Mouse (Mus musculus): Measurements from ENCODE around the gene Sag. TPM values are rescaled to one million over a fixed set of nuclear protein-coding genes. Genes with fewer than 3 reads are reported as not detected.

Gene Sag
- polyA plus RNA-seq (2014; fragmentation: Nextera tagmentation; extraction: Ambion mirVana): 1.2 and 1.5 TPM in 2 replicates

GRCm38 (mm10) chr1:87803576-87803975 is at the start of gene Sag:
Gene Sag, plus strand, starts transcription at chr1:87803680.
- H3K27me3 ChIP-seq (ENCODE audit: control insufficient read depth, insufficient read depth, low read length): no peaks in the 10 kb centered on the region
- H3K36me3 ChIP-seq (ENCODE audit: control insufficient read depth, insufficient read depth, low read length): no peaks in the 10 kb centered on the region
- no peak within 1 kb of the TSS for H3K27ac ChIP-seq (ENCODE audit: low read depth, low read length)
- no peaks in the 10 kb centered on the region for H3K4me1 ChIP-seq (ENCODE audit: control insufficient read depth, insufficient read depth, low read length)
- no peak within 1 kb of the TSS for H3K4me2 ChIP-seq
- ATAC-seq (ENCODE audit: low FRiP score): no peak
- DNase-seq (ENCODE audit: low spot score, missing footprints): no peak
- no peaks in the 10 kb centered on the region for H3K9me3 ChIP-seq (ENCODE audit: control insufficient read depth, low read length)
- no peak within 1 kb of the TSS for H3K9ac ChIP-seq (ENCODE audit: low read length)
- 70% methylated on average over 6 of the region's 6 CpGs for WGBS
- no peak within 1 kb of the TSS for H3K4me3 ChIP-seq (ENCODE audit: low read depth, low read length)

- H3K36me3 ChIP-seq (ENCODE audit: control insufficient read depth, insufficient read depth, low read length): no peaks in the 10 kb centered on the region; the same call in 1 of the 2 replicates
- H3K4me1 ChIP-seq (ENCODE audit: control insufficient read depth, insufficient read depth, low read length): peaks cover 6% of the 10 kb centered on the region
- under 1% methylated on average over 79 of the region's 79 CpGs for WGBS
- peak within 1 kb of the TSS; percentile 97 for H3K4me3 ChIP-seq (ENCODE audit: low read depth, low read length)
- no peaks in the 10 kb centered on the region for H3K27me3 ChIP-seq (ENCODE audit: control insufficient read depth, insufficient read depth, low read length)
- no peaks in the 10 kb centered on the region for H3K9me3 ChIP-seq (ENCODE audit: control insufficient read depth, low read length)
- peak within 1 kb of the TSS; percentile 71 for H3K27ac ChIP-seq (ENCODE audit: low read depth, low read length)
- ATAC-seq (ENCODE audit: low FRiP score): peak; percentile 99
- DNase-seq (ENCODE audit: low spot score, missing footprints): peak; percentile 96
- peak within 1 kb of the TSS; percentile 94 for H3K9ac ChIP-seq (ENCODE audit: low read length)
- peak within 1 kb of the TSS; percentile 61 for H3K4me2 ChIP-seq
Observed at GRCm38 (mm10) chr1:87755641-87756470, 47.6 kb upstream of the Sag start, which contains the start of gene Atg16l1. Gene Atg16l1, plus strand, starts transcription at chr1:87755870.

GRCm38 (mm10) chr1:87763821-87764220 is 39.7 kb upstream of the Sag start:
- Histone ChIP-seq H3K4me3 (ENCODE audit: low read depth, low read length) (no peak overlapping the region), H3K4me2 (no peak overlapping the region), H3K4me1 (ENCODE audit: control insufficient read depth, insufficient read depth, low read length) (no peaks in the 10 kb centered on the region), H3K36me3 (ENCODE audit: control insufficient read depth, insufficient read depth, low read length) (peaks cover 34% of the 10 kb centered on the region; the same call in 1 of the 2 replicates), H3K27ac (ENCODE audit: low read depth, low read length) (no peak overlapping the region), H3K9ac (ENCODE audit: low read length) (no peak overlapping the region), H3K9me3 (ENCODE audit: control insufficient read depth, low read length) (no peaks in the 10 kb centered on the region), H3K27me3 (ENCODE audit: control insufficient read depth, insufficient read depth, low read length) (no peaks in the 10 kb centered on the region)
- no peak for ATAC-seq (ENCODE audit: low FRiP score)
- DNase-seq (ENCODE audit: low spot score, missing footprints): peak; percentile 56
- WGBS: 96% methylated on average over 3 of the region's 3 CpGs

- H3K4me3 ChIP-seq (ENCODE audit: low read depth, low read length): no peak overlapping the region
Observed at GRCm38 (mm10) chr1:87765741-87766140, 37.7 kb upstream of the Sag start.

GRCm38 (mm10) chr1:87766233-87766632 is 37.2 kb upstream of the Sag start:
- Histone ChIP-seq H3K27ac (ENCODE audit: low read depth, low read length) (no peak overlapping the region), H3K27me3 (ENCODE audit: control insufficient read depth, insufficient read depth, low read length) (no peaks in the 10 kb centered on the region), H3K9me3 (ENCODE audit: control insufficient read depth, low read length) (no peaks in the 10 kb centered on the region), H3K36me3 (ENCODE audit: control insufficient read depth, insufficient read depth, low read length) (peaks cover 44% of the 10 kb centered on the region; the same call in 1 of the 2 replicates), H3K4me1 (ENCODE audit: control insufficient read depth, insufficient read depth, low read length) (no peaks in the 10 kb centered on the region), H3K4me3 (ENCODE audit: low read depth, low read length) (no peak overlapping the region), H3K4me2 (no peak overlapping the region), H3K9ac (ENCODE audit: low read length) (no peak overlapping the region)
- ATAC-seq (ENCODE audit: low FRiP score) (no peak), DNase-seq (ENCODE audit: low spot score, missing footprints) (peak; percentile 82)
- WGBS: 85% methylated on average over 3 of the region's 3 CpGs

More at GRCm38 (mm10) chr1:87765741-87766140, 37.7 kb upstream of the Sag start:
- no peaks in the 10 kb centered on the region for H3K27me3 ChIP-seq (ENCODE audit: control insufficient read depth, insufficient read depth, low read length)
- 87% methylated on average over 2 of the region's 2 CpGs for WGBS
- no peaks in the 10 kb centered on the region for H3K4me1 ChIP-seq (ENCODE audit: control insufficient read depth, insufficient read depth, low read length)
- no peak overlapping the region for H3K9ac ChIP-seq (ENCODE audit: low read length)
- no peak overlapping the region for H3K4me2 ChIP-seq
- no peaks in the 10 kb centered on the region for H3K9me3 ChIP-seq (ENCODE audit: control insufficient read depth, low read length)
- DNase-seq (ENCODE audit: low spot score, missing footprints) (no peak), ATAC-seq (ENCODE audit: low FRiP score) (no peak)
- H3K27ac ChIP-seq (ENCODE audit: low read depth, low read length): no peak overlapping the region
- H3K36me3 ChIP-seq (ENCODE audit: control insufficient read depth, insufficient read depth, low read length): peaks cover 41% of the 10 kb centered on the region; the same call in 1 of the 2 replicates

GRCm38 (mm10) chr1:87769263-87769662 is 34.2 kb upstream of the Sag start:
- Histone ChIP-seq H3K9me3 (ENCODE audit: control insufficient read depth, low read length) (no peaks in the 10 kb centered on the region), H3K27ac (ENCODE audit: low read depth, low read length) (no peak overlapping the region), H3K27me3 (ENCODE audit: control insufficient read depth, insufficient read depth, low read length) (no peaks in the 10 kb centered on the region), H3K4me3 (ENCODE audit: low read depth, low read length) (no peak overlapping the region), H3K9ac (ENCODE audit: low read length) (no peak overlapping the region), H3K4me2 (no peak overlapping the region), H3K36me3 (ENCODE audit: control insufficient read depth, insufficient read depth, low read length) (peaks cover 47% of the 10 kb centered on the region), H3K4me1 (ENCODE audit: control insufficient read depth, insufficient read depth, low read length) (no peaks in the 10 kb centered on the region)
- DNase-seq (ENCODE audit: low spot score, missing footprints): no peak
- no peak for ATAC-seq (ENCODE audit: low FRiP score)
- 96% methylated on average over 2 of the region's 2 CpGs for WGBS

GRCm38 (mm10) chr1:87770486-87770885 is 33.0 kb upstream of the Sag start:
- H3K4me3 ChIP-seq (ENCODE audit: low read depth, low read length): no peak overlapping the region
- no peak overlapping the region for H3K27ac ChIP-seq (ENCODE audit: low read depth, low read length)
- 89% methylated on average over 3 of the region's 3 CpGs for WGBS
- no peak for ATAC-seq (ENCODE audit: low FRiP score)
- no peaks in the 10 kb centered on the region for H3K27me3 ChIP-seq (ENCODE audit: control insufficient read depth, insufficient read depth, low read length)
- DNase-seq (ENCODE audit: low spot score, missing footprints): no peak
- no peak overlapping the region for H3K9ac ChIP-seq (ENCODE audit: low read length)
- peaks cover 46% of the 10 kb centered on the region for H3K36me3 ChIP-seq (ENCODE audit: control insufficient read depth, insufficient read depth, low read length)
- no peak overlapping the region for H3K4me2 ChIP-seq
- no peaks in the 10 kb centered on the region for H3K9me3 ChIP-seq (ENCODE audit: control insufficient read depth, low read length)
- no peaks in the 10 kb centered on the region for H3K4me1 ChIP-seq (ENCODE audit: control insufficient read depth, insufficient read depth, low read length)

GRCm38 (mm10) chr1:87771724-87772123 is 31.8 kb upstream of the Sag start:
- H3K9ac ChIP-seq (ENCODE audit: low read length): no peak overlapping the region
- H3K27me3 ChIP-seq (ENCODE audit: control insufficient read depth, insufficient read depth, low read length): no peaks in the 10 kb centered on the region
- H3K9me3 ChIP-seq (ENCODE audit: control insufficient read depth, low read length): no peaks in the 10 kb centered on the region
- WGBS: 93% methylated on average over 3 of the region's 3 CpGs
- peaks cover 47% of the 10 kb centered on the region for H3K36me3 ChIP-seq (ENCODE audit: control insufficient read depth, insufficient read depth, low read length)
- H3K27ac ChIP-seq (ENCODE audit: low read depth, low read length): no peak overlapping the region
- no peak overlapping the region for H3K4me3 ChIP-seq (ENCODE audit: low read depth, low read length)
- ATAC-seq (ENCODE audit: low FRiP score) (no peak), DNase-seq (ENCODE audit: low spot score, missing footprints) (no peak)
- no peak overlapping the region for H3K4me2 ChIP-seq
- no peaks in the 10 kb centered on the region for H3K4me1 ChIP-seq (ENCODE audit: control insufficient read depth, insufficient read depth, low read length)

GRCm38 (mm10) chr1:87773336-87773735 is 30.1 kb upstream of the Sag start:
- Histone ChIP-seq H3K27ac (ENCODE audit: low read depth, low read length) (no peak overlapping the region), H3K4me1 (ENCODE audit: control insufficient read depth, insufficient read depth, low read length) (no peaks in the 10 kb centered on the region), H3K9me3 (ENCODE audit: control insufficient read depth, low read length) (no peaks in the 10 kb centered on the region), H3K9ac (ENCODE audit: low read length) (no peak overlapping the region), H3K27me3 (ENCODE audit: control insufficient read depth, insufficient read depth, low read length) (no peaks in the 10 kb centered on the region), H3K4me2 (no peak overlapping the region), H3K4me3 (ENCODE audit: low read depth, low read length) (no peak overlapping the region), H3K36me3 (ENCODE audit: control insufficient read depth, insufficient read depth, low read length) (peaks cover 39% of the 10 kb centered on the region)
- DNase-seq (ENCODE audit: low spot score, missing footprints) (no peak), ATAC-seq (ENCODE audit: low FRiP score) (no peak)
- WGBS: 81% methylated on average over 2 of the region's 2 CpGs
